Mouse (Mus musculus): Measurements from ENCODE around the gene Plekhg4. TPM values are rescaled to one million over a fixed set of nuclear protein-coding genes. Genes with fewer than 3 reads are reported as not detected.

Gene Plekhg4
- total RNA-seq, 2 experiments from 2014 or later: not detected

- ATAC-seq (replicated peaks; ENCODE audit: poor library complexity, severe bottlenecking): no peak
These were observed 24.5 kb upstream of the Plekhg4 start, which contains the start of gene Slc9a5 for GRCm38 (mm10) chr8:105348450-105349095. Slc9a5 (plus strand) TSS chr8:105348843.

DNA sequence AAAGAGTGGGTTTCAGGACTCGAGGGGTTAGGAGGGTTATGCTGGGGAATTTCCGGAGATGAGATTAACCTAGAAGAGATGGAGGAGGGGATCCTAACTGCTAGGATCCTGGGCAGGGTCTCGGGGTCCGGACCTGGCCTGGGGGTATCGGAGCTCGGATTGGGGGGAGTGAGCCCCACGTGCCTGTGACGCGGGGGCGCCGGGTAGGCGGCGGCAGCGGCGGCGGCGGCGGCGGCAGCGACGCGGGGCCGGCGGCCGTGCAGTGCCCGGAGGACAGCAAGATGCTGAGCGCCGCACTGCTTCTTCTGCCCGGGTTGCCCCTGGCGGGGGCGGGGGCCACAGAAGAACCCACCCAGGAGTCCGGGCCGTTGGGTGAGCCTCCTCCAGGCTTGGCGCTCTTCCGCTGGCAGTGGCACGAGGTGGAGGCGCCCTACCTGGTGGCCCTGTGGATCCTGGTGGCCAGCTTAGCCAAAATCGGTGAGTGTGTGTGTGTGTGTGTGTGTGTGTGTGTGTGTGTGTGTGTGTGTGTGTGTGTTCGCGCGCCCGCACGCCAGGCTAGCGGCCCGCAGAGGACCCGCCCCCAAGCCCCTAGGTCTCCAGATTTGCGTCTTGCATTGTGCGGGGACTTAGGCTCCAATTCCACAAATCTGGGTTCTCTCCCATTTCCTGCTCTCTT is 23.8 kb upstream of the Plekhg4 start:
- ATAC-seq (replicated peaks; ENCODE audit: poor library complexity, severe bottlenecking): 0 out of 2 replicates have a peak, but pooled peaks have one; percentile 3

GRCm38 (mm10) chr8:105350186-105350585 is 22.9 kb upstream of the Plekhg4 start:
- ATAC-seq (replicated peaks; ENCODE audit: poor library complexity, severe bottlenecking): no peak

DNA sequence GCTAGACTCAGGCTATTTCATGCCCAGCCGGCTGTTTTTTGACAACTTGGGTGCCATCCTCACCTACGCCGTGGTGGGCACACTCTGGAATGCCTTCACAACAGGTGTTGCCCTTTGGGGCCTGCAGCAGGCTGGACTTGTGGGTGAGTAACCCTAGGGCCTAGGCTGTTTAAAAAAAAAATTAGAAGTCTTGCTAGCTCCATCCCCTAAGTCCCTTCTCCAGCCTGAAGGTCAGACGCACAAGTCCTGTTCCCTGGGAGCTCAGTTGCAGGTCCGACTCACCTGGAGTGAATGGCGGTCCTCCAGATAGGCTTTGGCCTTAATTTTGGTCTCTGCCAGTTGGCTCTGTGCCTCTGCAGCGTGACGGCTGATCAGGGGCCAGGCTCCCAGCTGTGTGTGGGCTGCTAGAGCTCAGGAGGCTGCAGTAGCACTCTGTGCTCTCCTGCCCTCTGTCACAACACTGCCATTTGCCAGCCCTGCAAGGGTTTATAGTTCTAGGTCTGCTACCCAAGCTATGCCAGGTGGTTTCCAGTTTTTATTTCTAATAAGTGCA is 19.4 kb upstream of the Plekhg4 start:
- ATAC-seq (replicated peaks; ENCODE audit: poor library complexity, severe bottlenecking): no peak

DNA sequence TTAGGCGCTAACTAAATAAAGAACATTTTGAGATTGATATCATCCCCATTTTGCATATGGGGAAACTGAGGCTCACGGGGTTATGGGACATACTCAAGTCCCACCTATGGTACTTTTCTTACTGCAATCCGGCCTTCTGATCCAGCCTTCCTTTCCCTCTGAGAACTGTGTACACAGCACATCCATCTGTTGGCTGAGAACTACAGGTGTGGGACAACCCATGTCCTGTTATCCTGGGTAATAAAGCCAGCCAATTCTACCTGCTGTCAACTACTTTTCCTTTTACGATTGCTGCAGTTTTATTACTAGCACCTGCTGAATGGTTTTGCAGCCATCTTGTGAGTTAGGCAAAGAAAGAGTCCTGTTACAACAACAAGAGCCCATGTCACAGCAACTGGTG is 18.5 kb upstream of the Plekhg4 start:
- no peak for ATAC-seq (replicated peaks; ENCODE audit: poor library complexity, severe bottlenecking)

DNA sequence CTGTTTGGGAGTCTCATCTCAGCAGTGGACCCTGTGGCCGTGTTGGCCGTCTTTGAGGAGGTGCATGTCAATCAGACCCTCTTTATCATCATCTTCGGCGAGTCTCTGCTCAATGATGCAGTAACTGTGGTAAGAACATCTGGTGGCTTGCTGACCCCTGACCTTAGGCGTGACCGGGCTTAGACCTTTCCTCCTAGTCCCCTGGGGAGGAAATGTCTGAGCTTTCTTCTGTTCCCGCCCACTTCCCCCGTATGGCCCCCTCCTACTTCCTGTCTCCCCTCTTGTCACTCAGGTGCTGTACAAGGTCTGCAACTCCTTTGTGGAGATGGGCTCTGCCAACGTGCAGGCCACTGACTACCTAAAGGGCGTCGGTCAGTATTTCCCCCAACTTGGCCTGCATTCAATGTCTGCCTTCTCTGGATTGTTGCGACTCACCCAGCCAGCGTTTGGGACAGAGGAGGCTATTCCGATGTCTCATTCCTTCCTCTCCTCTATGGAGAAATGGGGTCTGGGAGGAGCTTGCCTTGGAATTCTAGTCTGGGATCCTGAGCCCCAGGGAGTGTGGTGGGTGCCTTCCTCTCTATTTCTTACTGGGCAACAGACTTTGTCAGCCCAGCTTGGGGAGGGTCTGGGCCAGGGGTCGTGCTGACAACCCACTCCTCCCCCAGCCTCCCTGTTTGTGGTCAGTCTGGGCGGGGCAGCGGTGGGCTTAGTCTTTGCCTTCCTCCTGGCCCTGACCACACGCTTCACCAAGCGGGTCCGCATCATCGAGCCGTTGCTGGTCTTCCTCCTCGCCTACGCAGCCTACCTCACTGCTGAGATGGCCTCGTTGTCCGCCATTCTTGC is 17.7 kb upstream of the Plekhg4 start:
- peak; percentile 41; the same call in 1 of the 2 replicates for ATAC-seq (replicated peaks; ENCODE audit: poor library complexity, severe bottlenecking)

DNA sequence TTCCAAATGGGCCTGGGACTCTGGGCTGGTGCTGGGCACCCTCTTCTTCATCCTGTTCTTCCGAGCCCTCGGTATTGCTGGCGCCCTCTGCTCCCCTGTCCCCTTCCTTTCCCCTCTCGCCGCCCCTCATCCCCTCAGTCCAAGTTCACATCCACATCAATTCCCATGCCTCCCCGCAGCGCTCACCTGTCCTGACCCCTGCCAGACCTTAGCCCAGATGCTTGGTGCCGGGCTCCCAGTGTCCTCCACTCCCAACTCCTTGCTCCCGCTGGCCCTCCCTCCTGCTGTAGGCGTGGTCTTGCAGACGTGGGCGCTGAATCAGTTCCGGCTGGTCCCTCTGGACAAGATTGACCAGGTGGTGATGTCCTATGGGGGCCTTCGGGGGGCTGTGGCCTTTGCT is 16.4 kb upstream of the Plekhg4 start:
- ATAC-seq (replicated peaks; ENCODE audit: poor library complexity, severe bottlenecking): no peak

DNA sequence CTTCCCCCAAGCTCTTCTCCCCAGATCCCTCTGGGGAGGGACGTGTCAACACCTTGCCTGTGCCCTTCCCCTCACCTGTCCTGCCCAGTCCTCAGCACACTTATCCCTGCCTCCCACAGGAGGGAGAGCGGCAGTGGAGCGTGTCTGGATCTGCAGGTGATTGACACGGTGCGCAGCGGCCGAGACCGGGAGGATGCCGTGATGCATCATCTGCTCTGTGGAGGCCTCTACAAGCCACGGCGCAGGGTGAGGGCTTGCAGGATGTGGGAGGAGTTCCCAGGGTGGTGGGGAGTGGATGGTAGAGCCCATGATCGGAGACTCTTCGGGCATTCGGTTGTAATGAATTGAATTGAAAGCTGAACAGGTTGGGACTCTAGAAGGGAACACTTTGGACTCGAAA is 13.9 kb upstream of the Plekhg4 start:
- ATAC-seq (replicated peaks; ENCODE audit: poor library complexity, severe bottlenecking): no peak

- ATAC-seq (replicated peaks; ENCODE audit: poor library complexity, severe bottlenecking): no peak
These were observed 13.4 kb upstream of the Plekhg4 start for GRCm38 (mm10) chr8:105359646-105360045.

- ATAC-seq (replicated peaks; ENCODE audit: poor library complexity, severe bottlenecking): peak; percentile 44; the same call in 1 of the 2 replicates
These were observed 11.0 kb upstream of the Plekhg4 start for GRCm38 (mm10) chr8:105361751-105362702.

- ATAC-seq (replicated peaks; ENCODE audit: poor library complexity, severe bottlenecking): peak; percentile 50; the same call in 1 of the 2 replicates
These were observed 6.0 kb upstream of the Plekhg4 start for GRCm38 (mm10) chr8:105367107-105367506.

GRCm38 (mm10) chr8:105372473-105372872 is 601 bp upstream of the Plekhg4 start:
- no peak for ATAC-seq (replicated peaks; ENCODE audit: poor library complexity, severe bottlenecking)

DNA sequence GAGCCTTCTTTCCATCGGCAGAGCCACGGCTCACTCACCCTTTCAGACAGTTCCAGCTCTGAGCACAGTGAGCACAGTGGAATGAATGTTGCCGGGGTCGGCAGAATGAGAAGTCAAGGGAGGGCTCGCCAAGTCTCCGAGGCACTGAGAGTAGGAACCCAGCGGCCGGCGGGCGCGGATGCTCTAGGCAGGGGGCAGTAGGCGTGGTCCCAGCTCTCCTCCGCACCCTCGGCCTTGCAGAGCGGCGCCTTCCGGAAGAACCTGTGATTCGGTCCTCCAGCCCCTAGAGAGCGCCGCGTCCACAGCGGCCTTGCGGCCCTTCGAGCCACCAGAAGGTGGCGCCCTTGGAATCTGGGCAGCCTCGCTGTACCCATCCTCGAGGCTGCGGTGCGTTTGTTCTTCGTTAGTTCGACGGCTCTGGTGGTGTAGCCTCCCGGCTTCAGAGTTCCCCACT is 1.5 kb downstream of the Plekhg4 start:
- peak; percentile 72 for ATAC-seq (replicated peaks; ENCODE audit: poor library complexity, severe bottlenecking)

- no peak for ATAC-seq (replicated peaks; ENCODE audit: poor library complexity, severe bottlenecking)
These were observed 5.6 kb downstream of the Plekhg4 start for GRCm38 (mm10) chr8:105378673-105379072.

- ATAC-seq (replicated peaks; ENCODE audit: poor library complexity, severe bottlenecking): no peak
These were observed 7.2 kb downstream of the Plekhg4 start for GRCm38 (mm10) chr8:105380308-105380707.

- ATAC-seq (replicated peaks; ENCODE audit: poor library complexity, severe bottlenecking): peak; percentile 42
These were observed 11.0 kb downstream of the Plekhg4 start for GRCm38 (mm10) chr8:105384070-105384469.

- ATAC-seq (replicated peaks; ENCODE audit: poor library complexity, severe bottlenecking): no peak
These were observed 14.1 kb downstream of the Plekhg4 start for GRCm38 (mm10) chr8:105387151-105387550.

DNA sequence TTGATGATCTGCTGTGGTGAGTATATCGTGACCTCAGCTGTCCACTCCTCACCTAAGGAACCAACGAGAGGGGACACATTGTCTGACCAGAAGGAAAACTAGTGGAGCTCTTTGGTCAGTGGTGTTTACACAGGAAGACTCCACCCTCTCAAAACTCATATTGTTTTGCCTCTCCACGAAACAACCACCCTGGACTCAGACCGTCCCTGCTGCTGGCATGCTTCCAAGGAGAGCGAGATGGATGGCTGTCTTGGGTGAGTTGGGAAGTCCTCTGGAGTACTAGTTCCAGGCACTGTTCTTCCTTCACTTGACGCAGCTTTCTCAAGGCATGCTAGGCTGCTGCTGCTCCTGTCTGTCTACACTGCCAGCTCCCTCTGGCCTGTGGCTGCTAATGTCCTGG is 16.0 kb downstream of the Plekhg4 start:
- no peak for ATAC-seq (replicated peaks; ENCODE audit: poor library complexity, severe bottlenecking)

- peak; percentile 84 for ATAC-seq (replicated peaks; ENCODE audit: poor library complexity, severe bottlenecking)
These were observed 20.2 kb downstream of the Plekhg4 start for GRCm38 (mm10) chr8:105393089-105393787.
